ENCODE assay signal across 32 mouse cellular contexts in genomic region chr3:147786555-147786954, GRCm38 (mm10).
"Had no signal": no experiment of that assay in that cellular context is flagged by ENCODE, and none has a peak within 500 bp of the region (broad histone marks: within the 10 kb centered on the region; RNA-seq: fewer than 3 reads in every experiment).

No protein-coding gene starts in this region.

- DNase-seq: left cerebral cortex, postnatal 4 days; liver; liver, embryonic 13.5 days; liver, postnatal 0 days; lung, adult 18-20 months; lung, adult 2 months; lung, embryonic 14.5 days; lung, postnatal 10 days; lung, postnatal 14 days; lung, postnatal 36 days; lung, postnatal 4 days; midbrain, embryonic 14.5 days had no signal

- H3K9me3 ChIP-seq: limb, embryonic 10.5 days; limb, embryonic 12.5 days; limb, embryonic 13.5 days; limb, embryonic 15.5 days; liver, embryonic 12.5 days; liver, embryonic 13.5 days; liver, embryonic 15.5 days; lung, embryonic 15.5 days; midbrain, embryonic 10.5 days; midbrain, embryonic 12.5 days; midbrain, embryonic 13.5 days; midbrain, embryonic 15.5 days had no signal

- H3K9ac ChIP-seq: limb, embryonic 12.5 days; limb, embryonic 13.5 days; limb, embryonic 15.5 days; liver, embryonic 12.5 days; liver, embryonic 13.5 days; liver, embryonic 14.5 days; liver, embryonic 15.5 days; liver, postnatal 0 days; lung, embryonic 14.5 days; lung, embryonic 15.5 days; midbrain, embryonic 12.5 days; midbrain, embryonic 13.5 days; midbrain, embryonic 15.5 days had no signal

- H3K27ac ChIP-seq: left cerebral cortex, adult 2 months; limb, embryonic 10.5 days; limb, embryonic 12.5 days; limb, embryonic 13.5 days; limb, embryonic 15.5 days; liver, embryonic 12.5 days; liver, embryonic 13.5 days; liver, embryonic 14.5 days; liver, embryonic 15.5 days; lung, embryonic 15.5 days; macrophage; midbrain, embryonic 10.5 days; midbrain, embryonic 12.5 days; midbrain, embryonic 13.5 days; midbrain, embryonic 15.5 days had no signal

- H3K36me3 ChIP-seq: limb, embryonic 10.5 days; limb, embryonic 12.5 days; limb, embryonic 13.5 days; limb, embryonic 15.5 days; liver, embryonic 12.5 days; liver, embryonic 13.5 days; liver, embryonic 15.5 days; lung, embryonic 15.5 days; midbrain, embryonic 10.5 days; midbrain, embryonic 12.5 days; midbrain, embryonic 13.5 days; midbrain, embryonic 15.5 days had no signal

- H3K27me3 ChIP-seq: limb, embryonic 12.5 days; limb, embryonic 13.5 days; limb, embryonic 15.5 days; liver, embryonic 12.5 days; liver, embryonic 13.5 days; liver, embryonic 15.5 days; lung, embryonic 15.5 days; megakaryocyte, embryonic 14.5 days; midbrain, embryonic 12.5 days; midbrain, embryonic 13.5 days; midbrain, embryonic 15.5 days had no signal

- H3K4me1 ChIP-seq: limb, embryonic 12.5 days; limb, embryonic 13.5 days; limb, embryonic 15.5 days; liver, embryonic 12.5 days; liver, embryonic 13.5 days; liver, embryonic 15.5 days; lung, embryonic 15.5 days; megakaryocyte, embryonic 14.5 days; midbrain, embryonic 10.5 days; midbrain, embryonic 12.5 days; midbrain, embryonic 13.5 days; midbrain, embryonic 15.5 days had no signal

- H3K4me2 ChIP-seq: limb, embryonic 12.5 days; limb, embryonic 13.5 days; limb, embryonic 15.5 days; liver, embryonic 11.5 days; liver, embryonic 12.5 days; liver, embryonic 13.5 days; liver, embryonic 15.5 days; lung, embryonic 14.5 days; lung, embryonic 15.5 days; midbrain, embryonic 11.5 days; midbrain, embryonic 12.5 days; midbrain, embryonic 13.5 days; midbrain, embryonic 15.5 days had no signal

- ATAC-seq: liver, embryonic 12.5 days; liver, postnatal 0 days; lung, postnatal 0 days; midbrain, embryonic 13.5 days; midbrain, embryonic 15.5 days; midbrain, embryonic 16.5 days had no signal

- H3K4me3 ChIP-seq: left cerebral cortex, adult 2 months; limb, embryonic 10.5 days; limb, embryonic 12.5 days; limb, embryonic 13.5 days; limb, embryonic 15.5 days; liver, embryonic 12.5 days; liver, embryonic 13.5 days; liver, embryonic 15.5 days; lung, embryonic 15.5 days; megakaryocyte, embryonic 14.5 days; midbrain, embryonic 10.5 days; midbrain, embryonic 12.5 days; midbrain, embryonic 13.5 days; midbrain, embryonic 15.5 days; myocyte had no signal
